ENCODE assay signal across 23 mouse cellular contexts in the genomic region with DNA sequence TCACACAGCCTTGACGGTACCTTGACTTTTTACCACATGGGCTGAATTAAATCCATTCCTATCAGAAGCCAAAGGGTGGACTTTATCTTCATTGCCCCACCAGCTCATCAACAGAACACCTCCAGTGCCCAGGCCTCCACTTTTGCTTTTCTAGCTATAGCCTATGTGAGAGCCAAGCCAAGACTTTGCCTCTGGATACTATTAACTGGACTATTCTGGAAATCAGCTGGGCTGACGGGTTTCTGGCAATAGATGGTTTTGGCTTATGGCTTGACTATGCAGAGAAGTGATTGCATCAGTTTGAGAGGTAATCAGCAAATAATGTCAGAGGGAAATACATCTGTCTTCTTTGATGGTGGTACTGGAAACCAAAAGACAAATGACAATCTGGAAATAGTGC.
"Had no signal": no experiment of that assay in that cellular context is flagged by ENCODE, and none has a peak within 500 bp of the region (broad histone marks: within the 10 kb centered on the region; RNA-seq: fewer than 3 reads in every experiment).

No protein-coding gene starts in this region.

- H3K27ac ChIP-seq: kidney, postnatal 0 days; limb, embryonic 12.5 days; limb, embryonic 15.5 days; liver, embryonic 14.5 days; macrophage; midbrain, embryonic 10.5 days; midbrain, embryonic 13.5 days; neural tube, embryonic 13.5 days; stomach, postnatal 0 days had no signal

- H3K36me3 ChIP-seq: limb, embryonic 12.5 days; limb, embryonic 15.5 days; midbrain, embryonic 10.5 days; midbrain, embryonic 13.5 days; neural tube, embryonic 13.5 days had no signal

- H3K4me2 ChIP-seq: limb, embryonic 12.5 days; limb, embryonic 15.5 days; liver, embryonic 11.5 days; midbrain, embryonic 13.5 days; neural tube, embryonic 13.5 days had no signal

- DNase-seq: kidney, adult 2 months; kidney, postnatal 36 days; layer of hippocampus, postnatal 36 days; left cerebral cortex, postnatal 4 days; liver, postnatal 0 days; lung, postnatal 10 days; thymus, adult 2 months; thymus, postnatal 14 days; thymus, postnatal 4 days had no signal

- H3K27me3 ChIP-seq: limb, embryonic 12.5 days; limb, embryonic 15.5 days; megakaryocyte, embryonic 14.5 days; midbrain, embryonic 13.5 days; neural tube, embryonic 13.5 days had no signal

- H3K4me3 ChIP-seq: limb, embryonic 12.5 days; limb, embryonic 15.5 days; megakaryocyte, embryonic 14.5 days; midbrain, embryonic 10.5 days; midbrain, embryonic 13.5 days; myocyte; neural tube, embryonic 13.5 days had no signal

- H3K9ac ChIP-seq: limb, embryonic 12.5 days; limb, embryonic 15.5 days; liver, embryonic 14.5 days; liver, postnatal 0 days; midbrain, embryonic 13.5 days; neural tube, embryonic 13.5 days had no signal

- H3K9me3 ChIP-seq: limb, embryonic 12.5 days; limb, embryonic 15.5 days; megakaryocyte, embryonic 14.5 days; midbrain, embryonic 10.5 days; midbrain, embryonic 13.5 days; neural tube, embryonic 13.5 days had no signal

- ATAC-seq: intestine, postnatal 0 days; liver, postnatal 0 days; midbrain, embryonic 13.5 days; midbrain, embryonic 16.5 days had no signal

- H3K4me1 ChIP-seq: limb, embryonic 15.5 days; midbrain, embryonic 10.5 days; midbrain, embryonic 13.5 days; neural tube, embryonic 13.5 days had no signal
